Mouse (Mus musculus) heart, embryonic 15.5 days (tissue): ENCODE results near the gene Actg1. TPM values are rescaled to one million over a fixed set of nuclear protein-coding genes. Genes with fewer than 3 reads are reported as not detected.
A peak's percentile ranks its signal among the peaks of the same experiment; 100 is the strongest.

Source experiments
- ATAC-seq: fragments of 200-750 bp; cut with Nextera tagmentation; replicated peaks from 2 replicates; pipeline ENCODE4 v1.8.0; 2017; ENCODE audit warnings: low read depth, moderate TSS enrichment; ENCODE audit not compliant: insufficient number of reproducible peaks, insufficient read depth, low FRiP score
- H3K27ac ChIP-seq: fragments of 300-500 bp; sonication (generic); 2 replicates; pipeline ENCODE4 v1.5.1; 2015; ENCODE audit warnings: mild to moderate bottlenecking, inconsistent platforms
- H3K27me3 ChIP-seq: fragments of 300-500 bp; sonication (generic); 2 replicates; pipeline ENCODE4 v1.6.1; 2015; ENCODE audit warnings: inconsistent platforms
- H3K36me3 ChIP-seq: fragments of 300-500 bp; sonication (generic); 2 replicates; pipeline ENCODE4 v1.6.1; 2015; ENCODE audit warnings: mild to moderate bottlenecking, inconsistent platforms
- H3K4me1 ChIP-seq: fragments of 300-500 bp; sonication (generic); replicated peaks from 2 replicates; pipeline ENCODE4 v1.6.1; 2015; ENCODE audit warnings: inconsistent platforms
- H3K4me2 ChIP-seq: fragments of 300-500 bp; sonication (generic); 2 replicates; pipeline ENCODE4 v1.6.1; 2015; ENCODE audit warnings: inconsistent platforms, mild to moderate bottlenecking, moderate library complexity
- H3K4me3 ChIP-seq: fragments of 300-500 bp; sonication (generic); 2 replicates; pipeline ENCODE4 v1.5.1; 2015; ENCODE audit warnings: mild to moderate bottlenecking, inconsistent platforms
- H3K9ac ChIP-seq: fragments of 300-500 bp; sonication (generic); 2 replicates; pipeline ENCODE4 v1.6.1; 2015; ENCODE audit warnings: mild to moderate bottlenecking, inconsistent platforms
- H3K9me3 ChIP-seq: fragments of 300-500 bp; sonication (generic); replicated peaks from 2 replicates; pipeline ENCODE4 v1.6.1; 2016; ENCODE audit warnings: inconsistent platforms
- WGBS: fragments of 180-500 bp; shearing (Covaris S2); methylation state at CpG from one replicate; pipeline ENCODE4 v1.1.7; 2015; ENCODE audit warnings: mixed read lengths; 5-methylcytosine and 5-hydroxymethylcytosine counted together
- polyA plus RNA-seq: library from polyadenylated mRNA; unstranded; fragments of >200 nt; fragmentation: Nextera tagmentation; extraction: Ambion mirVana; gene quantifications from 2 replicates; pipeline ENCODE4 v1.2.1, GENCODE M21; 2015

The Actg1 gene
- polyA plus RNA-seq, 1 experiment from 2014 or later: 921 TPM

DNA sequence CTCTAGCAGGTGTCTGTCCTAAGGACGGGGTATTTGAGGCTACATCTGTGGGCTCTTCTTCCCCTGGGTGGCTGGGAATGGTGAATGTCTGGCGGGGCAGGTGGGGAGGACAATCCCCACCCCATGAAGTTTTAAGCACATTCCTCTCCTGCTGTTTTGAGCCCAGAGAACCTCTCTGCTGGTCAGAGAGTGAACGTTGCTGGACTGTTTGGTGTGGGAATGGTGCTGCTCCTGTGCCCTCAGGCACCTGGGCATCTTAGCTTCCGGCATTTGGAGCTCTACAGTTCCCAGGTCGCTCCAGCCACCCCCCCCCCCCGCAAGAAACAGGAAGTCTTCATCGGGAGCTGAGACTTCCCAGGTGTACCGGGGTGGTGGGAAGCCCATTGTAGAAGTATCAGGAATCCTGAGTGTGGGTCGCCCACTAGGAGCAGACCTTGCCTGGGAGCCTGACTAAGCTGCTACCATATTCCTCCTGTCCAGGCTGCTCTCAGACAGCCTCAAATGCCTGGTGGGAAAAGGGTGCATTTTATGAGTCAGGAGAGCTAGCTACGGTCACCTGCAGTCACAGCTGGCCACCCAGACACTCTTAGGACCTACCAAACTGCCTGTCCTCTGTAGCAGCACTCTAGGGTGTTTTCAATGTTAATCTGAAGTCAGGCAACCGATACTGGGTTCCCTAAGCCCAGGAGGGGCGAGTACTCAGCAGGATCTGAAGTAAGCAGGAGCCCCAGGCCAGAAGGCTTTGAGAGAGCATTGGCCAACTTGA is 41.8 kb downstream of the Actg1 start:
- no peak for ATAC-seq
- 58% methylated on average over 12 of the region's 12 CpGs for WGBS

DNA sequence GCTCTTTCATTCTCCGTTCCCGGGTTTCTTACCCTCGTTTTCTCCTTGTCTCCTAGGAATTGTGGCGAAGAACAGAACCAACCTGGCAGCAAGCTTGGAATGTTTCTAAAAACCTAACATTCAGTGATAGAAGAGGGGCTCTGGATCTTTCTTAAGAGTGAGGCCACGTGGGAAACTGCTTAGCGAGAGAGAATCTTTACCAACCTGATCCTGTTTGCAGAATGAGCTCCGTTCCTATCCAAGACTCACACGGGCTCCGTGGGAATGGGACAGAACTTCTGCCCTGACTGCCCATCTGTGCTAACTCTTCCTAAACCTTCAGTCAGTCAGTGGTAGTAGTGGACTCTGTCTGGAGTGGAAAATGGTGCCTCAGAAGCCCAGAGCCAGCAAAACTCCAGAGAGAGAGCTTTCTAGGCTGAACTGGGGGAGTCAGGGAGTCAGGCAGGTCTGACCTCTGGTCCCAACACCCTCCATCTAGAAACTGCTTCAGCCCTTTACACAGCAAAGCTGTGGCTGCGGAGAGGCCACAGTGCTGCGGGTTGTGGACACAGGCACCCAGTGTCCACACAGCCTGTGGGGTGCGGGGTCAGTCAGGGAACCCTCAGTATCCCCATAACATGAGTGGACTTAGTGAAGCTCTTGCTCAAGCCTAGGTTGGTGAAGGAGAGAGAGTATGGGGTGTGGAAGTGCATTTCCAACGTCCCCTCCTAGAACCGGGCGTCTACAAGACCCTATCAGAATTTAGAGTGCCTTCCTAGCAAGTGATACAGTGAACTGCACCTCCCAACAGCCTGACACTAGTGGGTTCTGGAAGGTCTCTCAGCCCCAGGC is 42.6 kb downstream of the Actg1 start:
- 25% methylated on average over 15 of the region's 15 CpGs for WGBS
- Histone ChIP-seq H3K9ac (peak overlapping the region; percentile 64), H3K27ac (peak overlapping the region; percentile 85), H3K27me3 (no peaks in the 10 kb centered on the region), H3K9me3 (no peaks in the 10 kb centered on the region), H3K4me2 (peak overlapping the region; percentile 91), H3K4me1 (peaks cover 44% of the 10 kb centered on the region), H3K4me3 (peak overlapping the region; percentile 59), H3K36me3 (no peaks in the 10 kb centered on the region)
- ATAC-seq: no peak

More for the DNA sequence above, 41.8 kb downstream of the Actg1 start:
- no peaks in the 10 kb centered on the region for H3K36me3 ChIP-seq
- H3K9ac ChIP-seq: no peak overlapping the region
- H3K27me3 ChIP-seq: no peaks in the 10 kb centered on the region
- H3K27ac ChIP-seq: no peak overlapping the region
- H3K4me2 ChIP-seq: peak overlapping the region; percentile 91; the same call in 1 of the 2 replicates
- H3K4me3 ChIP-seq: no peak overlapping the region
- H3K9me3 ChIP-seq: no peaks in the 10 kb centered on the region
- peaks cover 50% of the 10 kb centered on the region for H3K4me1 ChIP-seq

DNA sequence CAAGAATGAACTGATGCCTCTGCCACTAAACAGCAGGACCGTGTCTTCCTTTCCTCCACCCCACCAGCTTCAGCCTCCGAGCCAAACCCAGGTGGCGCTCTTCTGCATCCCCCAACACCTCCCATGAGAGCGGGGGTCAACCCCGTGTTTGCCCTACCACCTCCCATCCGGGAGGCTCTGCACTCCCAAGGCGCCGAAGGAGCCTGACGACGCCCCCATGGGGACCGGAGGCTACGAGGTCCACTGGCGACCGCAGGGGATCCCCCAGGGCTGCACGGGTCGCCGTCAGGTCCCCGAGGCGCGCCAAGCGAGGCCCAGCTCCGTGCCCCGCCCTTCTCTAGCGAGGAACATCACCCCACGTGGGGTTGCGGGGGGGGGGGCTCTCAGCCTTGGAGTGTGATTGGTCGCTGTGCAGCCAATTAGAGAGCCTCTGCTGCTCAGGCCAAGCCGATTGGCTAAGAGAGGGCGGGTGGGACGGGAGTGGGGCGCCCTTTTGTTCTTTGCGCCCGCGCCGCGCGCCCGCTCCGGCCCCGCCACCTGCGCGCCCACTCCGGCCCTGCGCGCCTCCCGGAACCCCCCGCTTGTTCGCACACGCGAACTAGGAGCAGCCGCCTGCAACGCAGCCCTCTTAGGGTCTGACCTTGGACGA is 43.3 kb downstream of the Actg1 start:
- under 1% methylated on average over 53 of the region's 53 CpGs for WGBS
- peaks cover 37% of the 10 kb centered on the region for H3K4me1 ChIP-seq

DNA sequence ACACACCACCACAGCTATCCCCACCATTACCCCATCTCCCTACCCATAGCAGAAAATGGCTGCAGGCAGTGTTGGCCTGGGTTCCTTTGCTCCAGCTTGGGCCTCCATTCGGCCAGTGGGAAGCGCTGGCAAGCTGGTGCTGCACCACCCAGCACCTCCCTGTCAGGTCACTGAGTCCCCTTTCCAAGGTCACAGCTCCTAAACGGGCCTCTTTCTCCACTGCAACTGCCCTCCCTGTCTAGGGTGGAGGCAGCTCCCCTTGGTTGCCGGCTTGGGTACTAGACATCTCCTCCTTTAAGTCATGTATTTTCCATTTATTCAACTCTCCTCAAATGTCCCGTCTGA is 44.0 kb downstream of the Actg1 start:
- WGBS: 38% methylated on average over 5 of the region's 5 CpGs
- Histone ChIP-seq H3K4me3 (peak overlapping the region; percentile 59; the same call in 1 of the 2 replicates), H3K9me3 (no peaks in the 10 kb centered on the region), H3K27ac (peak overlapping the region; percentile 85), H3K4me2 (peak overlapping the region; percentile 91), H3K4me1 (peaks cover 44% of the 10 kb centered on the region), H3K9ac (no peak overlapping the region), H3K27me3 (no peaks in the 10 kb centered on the region), H3K36me3 (no peaks in the 10 kb centered on the region)
- ATAC-seq: no peak

More for the DNA sequence above, 43.3 kb downstream of the Actg1 start:
- Histone ChIP-seq H3K9me3 (no peaks in the 10 kb centered on the region), H3K9ac (peak overlapping the region; percentile 66), H3K4me2 (peak overlapping the region; percentile 91), H3K4me3 (peak overlapping the region; percentile 59), H3K36me3 (no peaks in the 10 kb centered on the region), H3K27me3 (no peaks in the 10 kb centered on the region), H3K27ac (peak overlapping the region; percentile 85)
- peak; percentile 95 for ATAC-seq

DNA sequence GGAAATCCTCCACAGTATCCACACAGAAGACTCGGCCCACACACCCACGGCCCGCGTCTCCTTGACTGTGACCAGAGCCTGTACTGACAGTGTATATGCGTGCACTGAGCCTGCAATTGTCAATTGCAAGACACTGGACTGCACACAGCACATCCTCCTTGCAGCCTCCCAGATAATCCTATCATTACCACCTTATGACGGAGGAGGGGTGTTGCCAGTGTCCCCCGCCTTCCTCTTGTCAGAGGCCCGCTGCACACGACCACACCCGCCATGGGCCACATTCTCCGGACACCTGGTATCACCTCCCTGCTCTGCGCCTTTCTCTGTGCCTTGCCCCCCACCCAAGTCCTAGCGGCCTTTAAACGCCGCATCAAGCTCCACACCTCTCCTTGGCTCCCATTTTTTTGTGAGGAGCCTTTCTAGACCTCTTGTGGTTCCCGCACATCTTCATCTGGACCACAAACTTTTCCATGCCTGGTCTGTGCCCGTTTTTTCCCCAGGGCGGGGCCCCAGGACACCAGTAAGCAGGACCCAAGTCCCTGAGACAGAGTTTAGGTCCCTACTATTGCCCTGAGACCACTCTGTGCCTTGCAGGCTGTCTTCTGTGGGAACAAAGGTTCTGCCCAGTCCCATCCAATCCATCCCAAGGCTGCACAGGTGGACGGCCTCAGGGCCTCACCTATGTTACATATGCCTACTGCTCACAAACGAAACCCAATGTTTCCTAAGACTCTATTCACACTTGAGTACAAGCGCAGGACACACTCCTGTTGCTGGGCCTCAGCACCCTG is 44.6 kb downstream of the Actg1 start:
- Histone ChIP-seq H3K4me3 (no peak overlapping the region), H3K27me3 (no peaks in the 10 kb centered on the region), H3K27ac (peak overlapping the region; percentile 85), H3K36me3 (no peaks in the 10 kb centered on the region), H3K4me2 (no peak overlapping the region), H3K9ac (no peak overlapping the region), H3K4me1 (peaks cover 45% of the 10 kb centered on the region), H3K9me3 (no peaks in the 10 kb centered on the region)
- no peak for ATAC-seq
- 79% methylated on average over 21 of the region's 21 CpGs for WGBS

DNA sequence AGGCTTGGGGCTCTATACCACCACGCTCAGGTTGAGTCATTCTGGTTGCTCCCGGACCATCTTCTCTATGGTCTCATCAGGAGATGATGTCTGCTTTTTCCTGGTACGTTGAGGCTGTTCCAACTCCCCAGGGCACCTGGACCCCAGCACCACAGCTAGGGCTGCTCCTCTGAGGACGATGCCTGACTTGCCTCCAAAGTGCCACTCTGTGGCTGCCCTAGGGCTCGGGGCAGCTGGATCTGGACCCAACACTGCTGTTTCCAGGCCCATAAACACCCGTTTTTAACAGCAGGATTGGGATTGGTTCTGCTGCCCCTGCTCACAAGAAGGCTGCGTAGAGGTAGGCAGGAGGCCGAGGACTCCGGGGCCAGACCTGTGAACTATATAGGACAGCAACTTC is 45.2 kb downstream of the Actg1 start:
- WGBS: 82% methylated on average over 9 of the region's 9 CpGs
- Histone ChIP-seq H3K9ac (no peak overlapping the region), H3K4me3 (no peak overlapping the region), H3K9me3 (no peaks in the 10 kb centered on the region), H3K4me1 (peaks cover 45% of the 10 kb centered on the region), H3K27me3 (no peaks in the 10 kb centered on the region), H3K36me3 (no peaks in the 10 kb centered on the region), H3K27ac (no peak overlapping the region), H3K4me2 (no peak overlapping the region)
- no peak for ATAC-seq

DNA sequence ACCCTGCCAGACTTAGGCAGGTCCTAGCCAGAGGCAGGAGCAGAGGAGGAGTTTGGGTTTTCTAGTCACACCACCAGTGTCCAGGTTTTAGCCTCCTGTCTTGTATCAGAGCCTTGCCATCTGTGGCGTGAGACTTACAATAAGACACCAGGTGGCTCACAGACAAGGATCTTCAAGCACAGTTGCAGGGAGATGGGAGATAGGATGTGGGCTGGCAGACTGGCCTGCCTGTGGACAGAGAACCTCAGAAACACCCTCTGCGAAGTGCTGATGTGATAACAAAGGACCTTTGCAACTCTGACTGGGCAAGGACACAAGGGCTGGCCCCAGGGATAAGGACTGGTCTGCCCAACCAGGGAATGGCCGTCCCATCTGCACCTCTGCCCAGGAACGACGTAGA is 48.9 kb downstream of the Actg1 start:
- H3K4me2 ChIP-seq: no peak overlapping the region
- H3K9ac ChIP-seq: no peak overlapping the region
- H3K27me3 ChIP-seq: no peaks in the 10 kb centered on the region
- H3K27ac ChIP-seq: no peak overlapping the region
- WGBS: 33% methylated on average over 5 of the region's 5 CpGs
- no peaks in the 10 kb centered on the region for H3K9me3 ChIP-seq
- ATAC-seq: no peak
- H3K36me3 ChIP-seq: no peaks in the 10 kb centered on the region
- H3K4me1 ChIP-seq: peaks cover 25% of the 10 kb centered on the region
- no peak overlapping the region for H3K4me3 ChIP-seq

DNA sequence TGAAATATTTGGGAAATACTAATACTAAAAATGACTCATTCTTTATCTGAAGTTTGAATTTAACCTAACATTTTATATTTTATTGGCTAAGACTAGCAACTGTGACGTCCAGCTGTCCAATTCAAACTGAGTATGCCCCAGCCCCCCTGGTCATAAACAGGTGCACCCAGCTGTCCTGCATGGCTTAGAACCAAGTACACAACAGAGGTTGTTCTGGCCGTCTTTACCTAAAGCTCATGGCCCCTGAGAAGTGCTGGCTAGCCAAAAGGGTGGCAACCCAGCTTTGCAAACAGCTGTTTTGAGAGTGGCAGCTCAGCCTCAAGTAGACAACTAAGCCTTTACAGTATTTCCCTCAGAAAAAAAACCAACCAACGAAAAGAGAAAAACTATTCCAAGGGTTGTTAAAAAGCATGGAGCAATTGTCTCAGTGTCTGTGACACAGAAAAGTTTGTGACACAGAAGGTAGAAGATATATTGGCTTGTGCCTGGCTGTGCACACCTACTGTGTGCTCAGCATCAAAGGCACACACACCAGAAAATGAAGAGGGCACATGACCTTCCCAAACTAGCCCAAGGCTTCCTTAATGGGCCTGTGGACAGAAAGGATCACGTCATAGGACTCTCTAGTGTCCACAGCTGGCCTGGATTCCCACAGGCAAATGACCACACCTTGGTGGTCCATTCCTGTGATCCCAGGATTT is 49.8 kb downstream of the Actg1 start:
- H3K36me3 ChIP-seq: no peaks in the 10 kb centered on the region
- H3K4me2 ChIP-seq: no peak overlapping the region
- peaks cover 23% of the 10 kb centered on the region for H3K4me1 ChIP-seq
- no peak overlapping the region for H3K4me3 ChIP-seq
- WGBS: 83% methylated on average over 4 of the region's 4 CpGs
- ATAC-seq: no peak
- no peaks in the 10 kb centered on the region for H3K27me3 ChIP-seq
- H3K9me3 ChIP-seq: no peaks in the 10 kb centered on the region
- H3K27ac ChIP-seq: no peak overlapping the region
- H3K9ac ChIP-seq: no peak overlapping the region

DNA sequence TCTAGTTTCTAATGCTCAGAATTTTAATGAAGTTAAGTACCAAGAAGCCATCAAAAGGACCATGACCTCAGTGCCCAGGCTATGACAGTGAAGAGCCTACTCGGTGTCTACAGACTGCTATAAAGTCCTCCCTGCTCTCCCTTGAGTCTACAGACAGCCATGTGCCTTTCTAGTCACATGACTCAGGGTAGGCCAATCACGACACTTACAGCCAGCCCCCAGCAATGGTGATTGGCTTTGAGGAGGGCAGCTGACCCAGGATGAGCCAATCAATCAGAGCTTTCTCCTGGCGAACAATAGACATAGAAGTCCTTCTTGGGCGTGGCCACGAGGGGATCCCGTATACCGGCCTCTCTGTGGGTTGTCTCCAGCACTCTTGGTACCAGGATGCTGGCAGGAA is 50.6 kb downstream of the Actg1 start:
- 76% methylated on average over 7 of the region's 7 CpGs for WGBS
- no peak overlapping the region for H3K27ac ChIP-seq

DNA sequence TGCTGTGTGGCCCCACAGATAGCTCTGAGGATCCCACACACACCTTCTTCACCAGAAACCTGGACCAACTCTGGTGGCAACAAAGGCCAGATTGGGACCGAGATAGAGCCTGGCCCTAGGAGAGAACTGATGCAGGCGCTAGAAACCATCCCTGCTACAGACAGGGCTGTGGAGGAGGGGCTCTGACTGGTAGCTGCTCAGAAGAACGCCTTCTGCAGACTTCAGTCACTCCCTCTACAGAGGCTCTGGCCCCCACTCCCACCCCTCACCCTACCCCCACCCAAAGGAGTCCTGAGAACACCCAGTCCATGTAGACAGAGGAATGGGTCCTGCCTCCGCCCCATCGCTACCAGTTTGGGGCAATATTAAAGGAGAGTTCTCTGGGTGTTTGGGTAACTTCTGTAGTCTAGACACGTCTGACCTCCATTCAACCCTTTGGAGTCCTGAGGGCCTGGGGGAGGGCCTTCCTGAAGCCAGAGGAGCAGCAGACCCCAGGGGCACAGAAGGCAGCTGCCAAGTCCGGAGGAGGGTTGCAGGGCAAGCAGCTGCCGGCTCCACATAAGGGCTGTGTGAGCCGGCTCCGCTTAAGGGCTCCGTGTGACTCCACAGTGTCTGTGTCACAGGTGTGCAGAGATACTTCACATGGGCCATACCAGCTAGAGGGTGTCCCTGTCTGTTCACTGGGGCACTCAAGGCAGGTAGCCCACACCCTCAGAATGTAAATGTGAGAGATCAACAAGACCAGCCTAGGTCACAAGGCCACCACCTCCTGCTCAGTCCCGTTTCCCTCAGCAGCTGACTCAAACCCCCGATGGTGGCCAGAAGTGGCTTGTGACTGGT is 51.8 kb downstream of the Actg1 start:
- peak; percentile 16 for ATAC-seq
- Histone ChIP-seq H3K9me3 (no peaks in the 10 kb centered on the region), H3K27me3 (no peaks in the 10 kb centered on the region), H3K9ac (no peak overlapping the region), H3K4me2 (no peak overlapping the region), H3K36me3 (no peaks in the 10 kb centered on the region), H3K4me3 (no peak overlapping the region), H3K27ac (no peak overlapping the region), H3K4me1 (peaks cover 36% of the 10 kb centered on the region)
- 35% methylated on average over 13 of the region's 13 CpGs for WGBS

More for the DNA sequence above, 50.6 kb downstream of the Actg1 start:
- Histone ChIP-seq H3K4me3 (no peak overlapping the region), H3K36me3 (no peaks in the 10 kb centered on the region), H3K4me2 (no peak overlapping the region), H3K27me3 (no peaks in the 10 kb centered on the region), H3K9me3 (no peaks in the 10 kb centered on the region), H3K4me1 (peaks cover 30% of the 10 kb centered on the region), H3K9ac (no peak overlapping the region)
- ATAC-seq: no peak
